Comparison of ENCODE assay signal across 24 mouse cellular contexts in the genomic region with DNA sequence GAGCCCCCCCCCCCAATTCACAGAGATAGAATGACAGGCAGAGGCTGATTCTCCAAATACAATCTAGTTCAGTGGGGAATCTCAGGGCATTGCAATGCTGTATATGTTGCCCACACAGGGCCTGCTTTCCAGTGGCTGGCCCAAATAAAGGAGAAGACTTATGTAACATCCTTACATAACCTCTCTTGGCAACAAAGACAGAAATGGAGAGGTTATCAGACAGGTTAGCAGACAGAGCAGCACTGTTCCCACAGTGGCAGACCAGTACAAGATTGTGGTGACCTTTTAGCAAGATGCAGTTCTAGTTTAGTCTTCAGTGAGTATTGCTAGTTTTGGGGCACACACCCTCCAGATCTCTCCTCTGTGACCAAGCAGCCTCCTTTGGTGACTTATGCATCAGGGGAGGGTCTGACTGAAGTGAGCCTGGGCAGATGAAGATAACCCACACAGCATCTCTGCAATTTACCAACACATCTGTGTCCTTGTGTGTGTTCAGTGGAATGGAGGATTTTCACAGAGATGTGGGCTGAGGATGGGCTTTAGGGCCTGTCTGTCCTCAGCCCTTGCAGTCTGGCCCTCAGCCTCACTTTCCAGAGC. TPM values are rescaled to one million over a fixed set of nuclear protein-coding genes. Genes with fewer than 3 reads are reported as not detected.
DNase-seq lines count a peak whose midpoint lies in the region; TF ChIP-seq lines count a peak whose summit lies in the region.
"Not testable (repeated sequence)": the region's sequence is repeated elsewhere in the genome, so short reads cannot be mapped to it uniquely, and the experiment has no call there.
"Had no signal": no experiment of that assay in that cellular context is flagged by ENCODE, and none has a peak within 500 bp of the region (broad histone marks: within the 10 kb centered on the region; RNA-seq: fewer than 3 reads in every experiment).

No protein-coding gene starts in this region.

- not testable (repeated sequence) for TF ChIP-seq CTCF in kidney, adult 2 months (conservative IDR thresholded peaks at IDR 0.05; ENCODE audit: insufficient read depth, insufficient read length, low read depth, low read length); left cerebral cortex, adult 2 months (IDR thresholded peaks at IDR 0.05)

- H3K27ac ChIP-seq in kidney, adult 2 months (ENCODE audit: insufficient read depth, low read depth, low read length): peak overlapping the region; percentile 85
- H3K27ac ChIP-seq in left cerebral cortex, adult 2 months: peak overlapping the region; percentile 51; the same call in 1 of the 2 replicates

- DNase-seq in adrenal gland, adult (ENCODE audit: inconsistent age in 2 of 2, low spot score in 1 of 2): peak; percentile 68 to 83
- DNase-seq in cerebellum, adult 11 months: peak; percentile 12
- DNase-seq in cerebellum, adult 8-10 months: peak; percentile 26
- peak; percentile 93 for DNase-seq in heart, adult 11 months
- peak; percentile 70 for DNase-seq in kidney, adult 2 months
- DNase-seq in left cerebral cortex, adult 2 months (ENCODE audit: extremely low spot score in 1 of 2, low spot score in 2 of 2): not testable (repeated sequence)
- DNase-seq in skeletal muscle tissue, adult 2 months (ENCODE audit: low read depth, low spot score): peak; percentile 15

- TF ChIP-seq POLR2A in kidney, adult 2 months (IDR thresholded peaks at IDR 0.05; ENCODE audit: low read depth, low read length): not testable (repeated sequence)

- not testable (repeated sequence) for H3K4me3 ChIP-seq in kidney, adult 2 months (ENCODE audit: insufficient read depth, low read depth, low read length); left cerebral cortex, adult 2 months

- not testable (repeated sequence) for H3K27me3 ChIP-seq in kidney, adult 2 months (replicated peaks; ENCODE audit: control insufficient read depth, insufficient read depth, low read length)

- intact Hi-C loops in left cerebral cortex, adult 2 months (cut with DNase I): loop anchor here (5.0 kb wide), 1 partner anchor 168 kb away; no protein-coding TSS in a partner anchor

- H3K4me1 ChIP-seq in kidney, adult 2 months (ENCODE audit: control insufficient read depth, insufficient read depth, low read length): peaks cover 20% of the 10 kb centered on the region

- not testable (repeated sequence) for H3K36me3 ChIP-seq in kidney, adult 2 months (ENCODE audit: control insufficient read depth, insufficient read depth, low read length)

RNA-seq across cellular contexts. Expression of gene Nat8, which starts 2.7 kb away (rescaled TPM):
- polyA plus RNA-seq in kidney, adult 2 months (2012; rRNA removed): 235 and 248 TPM in 2 replicates
- 1 to 10 TPM; 2.8 to 4.4 TPM for total RNA-seq in left cerebral cortex, adult 2 months (2021)
- total RNA-seq: common myeloid progenitor, adult 5-6 weeks; ES-E14; gastrocnemius, adult 8-10 months; gastrocnemius, postnatal 36 days; heart, adult 2 months; heart, postnatal 36 days had no signal
- polyA plus RNA-seq: brain, embryonic 14.5 days; embryonic facial prominence, embryonic 11.5 days; embryonic facial prominence, embryonic 15.5 days; erythroblast, embryonic 14.5 days; forebrain, embryonic 10.5 days; forebrain, embryonic 14.5 days; heart, adult 2 months; heart, embryonic 13.5 days; heart, postnatal 0 days; hindbrain, embryonic 15.5 days had no signal

RNA-seq across cellular contexts. Expression of gene Nat8f5, which starts 13.8 kb away (rescaled TPM):
- polyA plus RNA-seq in kidney, adult 2 months (2012; rRNA removed): 29.0 and 32.2 TPM in 2 replicates
- total RNA-seq in left cerebral cortex, adult 2 months (2021): 1 to 10 TPM; 3.2 to 8.4 TPM
- total RNA-seq: common myeloid progenitor, adult 5-6 weeks; ES-E14; gastrocnemius, adult 8-10 months; gastrocnemius, postnatal 36 days; heart, adult 2 months; heart, postnatal 36 days had no signal
- polyA plus RNA-seq: brain, embryonic 14.5 days; embryonic facial prominence, embryonic 11.5 days; embryonic facial prominence, embryonic 15.5 days; erythroblast, embryonic 14.5 days; forebrain, embryonic 10.5 days; forebrain, embryonic 14.5 days; heart, adult 2 months; heart, embryonic 13.5 days; heart, postnatal 0 days; hindbrain, embryonic 11.5 days had no signal

RNA-seq across cellular contexts. Expression of gene Nat8f6, which starts 13.8 kb away (rescaled TPM):
- polyA plus RNA-seq in kidney, adult 2 months (2012; rRNA removed): 214 and 260 TPM in 2 replicates
- 1 to 10 TPM; 2.3 TPM for total RNA-seq in left cerebral cortex, adult 2 months (2021)
- total RNA-seq: common myeloid progenitor, adult 5-6 weeks; ES-E14; gastrocnemius, adult 8-10 months; gastrocnemius, postnatal 36 days; heart, postnatal 36 days had no signal
- polyA plus RNA-seq: brain, embryonic 14.5 days; embryonic facial prominence, embryonic 11.5 days; embryonic facial prominence, embryonic 15.5 days; erythroblast, embryonic 14.5 days; forebrain, embryonic 10.5 days; forebrain, embryonic 14.5 days; heart, postnatal 0 days; hindbrain, embryonic 11.5 days; hindbrain, embryonic 15.5 days; intestine, embryonic 16.5 days had no signal

RNA-seq across cellular contexts. Expression of gene Nat8f2, which starts 34.4 kb away (rescaled TPM):
- polyA plus RNA-seq in kidney, adult 2 months (2012; rRNA removed): 4.8 and 5.7 TPM in 2 replicates
- 1 to 10 TPM; 2.1 to 2.7 TPM for total RNA-seq in left cerebral cortex, adult 2 months (2021)
- total RNA-seq: common myeloid progenitor, adult 5-6 weeks; gastrocnemius, postnatal 36 days; heart, postnatal 36 days had no signal
- polyA plus RNA-seq: embryonic facial prominence, embryonic 11.5 days; erythroblast, embryonic 14.5 days; forebrain, embryonic 10.5 days; forebrain, embryonic 14.5 days; heart, adult 2 months; heart, embryonic 13.5 days; heart, postnatal 0 days; hindbrain, embryonic 15.5 days; intestine, embryonic 16.5 days had no signal
